ENCODE assay signal across 12 mouse cellular contexts in genomic region chr13:108498773-108499313, GRCm38 (mm10). TPM values are rescaled to one million over a fixed set of nuclear protein-coding genes. Genes with fewer than 3 reads are reported as not detected.
DNase-seq lines count a peak whose midpoint lies in the region; ATAC-seq and TF ChIP-seq lines count a peak whose summit lies in the region.
"Had no signal": no experiment of that assay in that cellular context is flagged by ENCODE, and none has a peak within 500 bp of the region (broad histone marks: within the 10 kb centered on the region; RNA-seq: fewer than 3 reads in every experiment).

No protein-coding gene starts in this region.

- H3K9me3 ChIP-seq in embryonic facial prominence, embryonic 14.5 days (ENCODE audit: control insufficient read depth, low read length), result no peaks in the 10 kb centered on the region
- no peaks in the 10 kb centered on the region for H3K9me3 ChIP-seq in limb, embryonic 14.5 days (ENCODE audit: control insufficient read depth, low read length)
- no peaks in the 10 kb centered on the region for H3K9me3 ChIP-seq in forebrain, embryonic 14.5 days (replicated peaks; ENCODE audit: control insufficient read depth, low read length)
- H3K9me3 ChIP-seq: liver, embryonic 13.5 days; midbrain, embryonic 13.5 days had no signal

- H3K27me3 ChIP-seq in embryonic facial prominence, embryonic 14.5 days (replicated peaks; ENCODE audit: control insufficient read depth, insufficient read depth, low read length), result no peaks in the 10 kb centered on the region
- H3K27me3 ChIP-seq in limb, embryonic 14.5 days (ENCODE audit: control insufficient read depth, insufficient read depth, low read length), result no peaks in the 10 kb centered on the region
- H3K27me3 ChIP-seq in forebrain, embryonic 14.5 days (replicated peaks; ENCODE audit: control insufficient read depth, insufficient read depth, low read length), result no peaks in the 10 kb centered on the region
- H3K27me3 ChIP-seq: liver, embryonic 13.5 days; midbrain, embryonic 13.5 days had no signal

- H3K36me3 ChIP-seq in embryonic facial prominence, embryonic 14.5 days (ENCODE audit: control insufficient read depth, insufficient read depth, low read length), result no peaks in the 10 kb centered on the region
- no peaks in the 10 kb centered on the region for H3K36me3 ChIP-seq in limb, embryonic 14.5 days (ENCODE audit: control insufficient read depth, insufficient read depth, low read length)
- H3K36me3 ChIP-seq in forebrain, embryonic 14.5 days (ENCODE audit: control insufficient read depth, insufficient read depth, low read length), result no peaks in the 10 kb centered on the region
- H3K36me3 ChIP-seq: liver, embryonic 13.5 days; midbrain, embryonic 13.5 days had no signal

- no peak for ATAC-seq in embryonic facial prominence, embryonic 14.5 days (ENCODE audit: low read depth)
- ATAC-seq in limb, embryonic 14.5 days (ENCODE audit: low FRiP score, low read depth), result no peak
- no peak for ATAC-seq in megakaryocyte-erythroid progenitor cell, adult 5-6 weeks (replicated peaks; ENCODE audit: low FRiP score, low TSS enrichment, poor library complexity, severe bottlenecking)
- ATAC-seq in forebrain, embryonic 14.5 days, result no peak
- ATAC-seq: midbrain, embryonic 13.5 days had no signal

- DNase-seq in kidney, adult 18-20 months, result peak; percentile 23
- DNase-seq in kidney, adult 9 months, result no peak
- DNase-seq in embryonic facial prominence, embryonic 14.5 days (ENCODE audit: low spot score), result no peak
- no peak for DNase-seq in limb, embryonic 14.5 days (ENCODE audit: low spot score)
- no peak for DNase-seq in cerebellum, postnatal 4 days (ENCODE audit: low spot score in 2 of 2)
- no peak for DNase-seq in forebrain, embryonic 14.5 days (ENCODE audit: low spot score)
- DNase-seq: embryo, embryonic 11 days; liver, embryonic 13.5 days; thymus, postnatal 4 days had no signal

- no peak for TF ChIP-seq CTCF in cortical plate, adult 2 months (IDR thresholded peaks at IDR 0.05; ENCODE audit: extremely low read depth, insufficient read depth, low read length)

- WGBS in embryonic facial prominence, embryonic 14.5 days, result 26% methylated on average over 9 of the region's 9 CpGs
- WGBS in limb, embryonic 14.5 days, result 14% methylated on average over 9 of the region's 9 CpGs
- WGBS in forebrain, embryonic 14.5 days, result 71% methylated on average over 9 of the region's 9 CpGs

- H3K4me2 ChIP-seq in embryonic facial prominence, embryonic 14.5 days (ENCODE audit: low read depth, low read length), result peak overlapping the region; percentile 30
- H3K4me2 ChIP-seq in limb, embryonic 14.5 days (replicated peaks; ENCODE audit: low read depth, low read length, severe bottlenecking), result peak overlapping the region; percentile 40
- H3K4me2 ChIP-seq in forebrain, embryonic 14.5 days (ENCODE audit: low read length), result no peak overlapping the region
- H3K4me2 ChIP-seq: midbrain, embryonic 13.5 days had no signal

- H3K4me3 ChIP-seq in cortical plate, adult 2 months (ENCODE audit: insufficient read depth, low read length), result peak overlapping the region; percentile 15; the same call in 1 of the 2 replicates
- no peak overlapping the region for H3K4me3 ChIP-seq in embryonic facial prominence, embryonic 14.5 days (ENCODE audit: low read depth, low read length)
- peak overlapping the region; percentile 15; the same call in 1 of the 2 replicates for H3K4me3 ChIP-seq in limb, embryonic 14.5 days (replicated peaks; ENCODE audit: low read length)
- no peak overlapping the region for H3K4me3 ChIP-seq in forebrain, embryonic 14.5 days (ENCODE audit: low read depth, low read length)
- H3K4me3 ChIP-seq: liver, embryonic 13.5 days; midbrain, embryonic 13.5 days had no signal

- H3K4me1 ChIP-seq in cortical plate, adult 2 months (ENCODE audit: control insufficient read depth, insufficient read depth, low read length), result no peaks in the 10 kb centered on the region
- H3K4me1 ChIP-seq in embryonic facial prominence, embryonic 14.5 days (ENCODE audit: control insufficient read depth, insufficient read depth, low read length), result peaks cover 10% of the 10 kb centered on the region; the same call in 1 of the 2 replicates
- peaks cover 15% of the 10 kb centered on the region for H3K4me1 ChIP-seq in limb, embryonic 14.5 days (ENCODE audit: control insufficient read depth, insufficient read depth, low read length)
- H3K4me1 ChIP-seq in forebrain, embryonic 14.5 days (ENCODE audit: control insufficient read depth, insufficient read depth, low read length), result no peaks in the 10 kb centered on the region
- H3K4me1 ChIP-seq: liver, embryonic 13.5 days; midbrain, embryonic 13.5 days had no signal

- no peak for TF ChIP-seq POLR2A in cortical plate, adult 2 months (IDR thresholded peaks at IDR 0.05; ENCODE audit: extremely low read depth, insufficient read depth, low read length)
- no peak for TF ChIP-seq POLR2A in limb, embryonic 14.5 days (IDR thresholded peaks at IDR 0.05; ENCODE audit: borderline replicate concordance, extremely low read depth, insufficient read depth, insufficient read length)

- no peak overlapping the region for H3K9ac ChIP-seq in embryonic facial prominence, embryonic 14.5 days (ENCODE audit: low read depth, low read length)
- H3K9ac ChIP-seq in limb, embryonic 14.5 days (ENCODE audit: low read depth, low read length, severe bottlenecking), result no peak overlapping the region
- no peak overlapping the region for H3K9ac ChIP-seq in forebrain, embryonic 14.5 days (ENCODE audit: low read length)
- H3K9ac ChIP-seq: liver, embryonic 13.5 days; midbrain, embryonic 13.5 days had no signal

- H3K27ac ChIP-seq in cortical plate, adult 2 months (ENCODE audit: insufficient read depth, low read length), result no peak overlapping the region
- H3K27ac ChIP-seq in embryonic facial prominence, embryonic 14.5 days (replicated peaks; ENCODE audit: low read depth, low read length), result no peak overlapping the region
- no peak overlapping the region for H3K27ac ChIP-seq in limb, embryonic 14.5 days (replicated peaks; ENCODE audit: low read depth, low read length)
- no peak overlapping the region for H3K27ac ChIP-seq in forebrain, embryonic 14.5 days (ENCODE audit: low read depth, low read length)
- H3K27ac ChIP-seq: liver, embryonic 13.5 days; midbrain, embryonic 13.5 days had no signal

RNA-seq across cellular contexts. Expression of gene Pde4d, which starts 49.1 kb away (rescaled TPM):
- polyA plus RNA-seq in cortical plate, adult 2 months (2012; rRNA removed), result 31.6 and 34.7 TPM in 2 replicates
- polyA plus RNA-seq in embryonic facial prominence, embryonic 14.5 days (2014; fragmentation: Nextera tagmentation; extraction: Ambion mirVana), result 13.6 and 14.0 TPM in 2 replicates
- polyA plus RNA-seq in limb, embryonic 14.5 days (2012; rRNA removed), result 11.7 and 13.0 TPM in 2 replicates
- polyA plus RNA-seq in limb, embryonic 14.5 days (2014; fragmentation: Nextera tagmentation; extraction: Ambion mirVana), result 14.6 and 17.3 TPM in 2 replicates
- 73.0 and 108 TPM in 2 replicates for total RNA-seq in megakaryocyte-erythroid progenitor cell, adult 5-6 weeks (2014; fragmentation: Nextera tagmentation)
- total RNA-seq in megakaryocyte-erythroid progenitor cell, adult 5-6 weeks (2017), result 48.7 and 52.9 TPM in 2 replicates
- polyA plus RNA-seq in forebrain, embryonic 14.5 days (2014; fragmentation: Nextera tagmentation; extraction: Ambion mirVana), result 13.7 and 17.2 TPM in 2 replicates

Comparison
In these comparisons a context has a peak if more than half of its experiments do, and no peak if none do; other contexts are left out.
1. H3K4me3 ChIP-seq: peak in cortical plate, adult 2 months (single experiment) and limb, embryonic 14.5 days (single experiment); none in embryonic facial prominence, embryonic 14.5 days (single experiment) and forebrain, embryonic 14.5 days (single experiment).